Mouse (Mus musculus) kidney, adult 2 months (tissue): ENCODE measurements at regions not wholly inside any gene's neighbourhood (a gene's known extent, or its start where the extent isn't known, plus 50 kb on each side); places are given as distances from the start of the nearest gene placed in this dataset.

ENCODE experiments used
- CTCF ChIP-seq: fragments of 200-500 bp; conservative IDR thresholded peaks from 2 replicates; pipeline ENCODE4 v1.5.1; 2011; ENCODE audit warnings: low read depth, mild to moderate bottlenecking, control low read depth, low read length, moderate library complexity, mixed read lengths; ENCODE audit not compliant: insufficient read depth, insufficient read length
- POLR2A ChIP-seq: fragments of 200-500 bp; IDR thresholded peaks from one replicate; pipeline ENCODE4 v1.6.1; 2011; ENCODE audit warnings: low read depth, low read length, control low read depth

DNA sequence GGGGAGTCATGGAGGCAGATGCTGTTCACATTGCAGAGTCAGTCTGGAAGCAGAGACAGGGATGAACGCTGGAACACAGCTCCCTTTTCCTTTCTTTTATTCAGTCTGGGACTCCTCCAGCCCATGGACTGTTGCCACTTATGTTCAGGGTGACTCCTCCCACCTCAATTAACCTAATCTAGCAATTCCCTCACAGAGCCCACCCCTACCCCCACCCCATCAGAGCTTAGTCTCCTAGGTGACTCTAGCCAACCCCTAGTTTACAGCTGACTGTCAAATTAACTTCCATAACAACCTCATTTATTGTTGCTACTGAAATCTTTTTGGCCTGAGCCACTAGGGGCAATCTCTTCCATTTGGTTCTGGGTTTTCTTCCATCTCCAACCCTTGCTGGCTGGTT is 85.2 kb upstream of the Fam19a5 start:
- no peak for TF ChIP-seq POLR2A
- TF ChIP-seq CTCF: no peak
